In genomic region chr7:37343691-37344233, GRCm38 (mm10) we compare ENCODE assay signal across 9 mouse cellular contexts.
DNase-seq lines count a peak whose midpoint lies in the region; ATAC-seq and TF ChIP-seq lines count a peak whose summit lies in the region.
"Had no signal": no experiment of that assay in that cellular context is flagged by ENCODE, and none has a peak within 500 bp of the region (broad histone marks: within the 10 kb centered on the region; RNA-seq: fewer than 3 reads in every experiment).

No protein-coding gene starts in this region.

- 0 out of 2 replicates have a peak, but pooled peaks cover 4% of the 10 kb centered on the region for H3K4me1 ChIP-seq in heart, postnatal 0 days (ENCODE audit: control insufficient read depth, insufficient read depth)
- H3K4me1 ChIP-seq in embryonic facial prominence, embryonic 11.5 days (ENCODE audit: control insufficient read depth, insufficient read depth, low read length) = peaks cover 3% of the 10 kb centered on the region
- H3K4me1 ChIP-seq in hindbrain, postnatal 0 days (ENCODE audit: insufficient read depth, low read length) = no peaks in the 10 kb centered on the region; the same call in 1 of the 2 replicates
- peaks cover 25% of the 10 kb centered on the region for H3K4me1 ChIP-seq in midbrain, embryonic 15.5 days
- H3K4me1 ChIP-seq: liver, embryonic 12.5 days had no signal

- H3K4me2 ChIP-seq in heart, postnatal 0 days (ENCODE audit: low read depth, low read length) = 0 out of 2 replicates have a peak overlapping the region, but pooled peaks have one; percentile 57
- peak overlapping the region; percentile 64; the same call in 1 of the 2 replicates for H3K4me2 ChIP-seq in embryonic facial prominence, embryonic 11.5 days (ENCODE audit: low read depth, low read length)
- H3K4me2 ChIP-seq in hindbrain, postnatal 0 days (ENCODE audit: low read depth, low read length) = peak overlapping the region; percentile 60
- peak overlapping the region; percentile 73 for H3K4me2 ChIP-seq in midbrain, embryonic 15.5 days

- H3K36me3 ChIP-seq in heart, postnatal 0 days (replicated peaks; ENCODE audit: control insufficient read depth, insufficient read depth, low read length) = no peaks in the 10 kb centered on the region
- H3K36me3 ChIP-seq in embryonic facial prominence, embryonic 11.5 days (replicated peaks; ENCODE audit: control insufficient read depth, insufficient read depth, low read depth, low read length) = no peaks in the 10 kb centered on the region
- H3K36me3 ChIP-seq in hindbrain, postnatal 0 days (ENCODE audit: insufficient read depth, low read length) = no peaks in the 10 kb centered on the region
- H3K36me3 ChIP-seq in midbrain, embryonic 15.5 days (replicated peaks) = no peaks in the 10 kb centered on the region
- H3K36me3 ChIP-seq: liver, embryonic 12.5 days had no signal

- H3K27ac ChIP-seq in heart, postnatal 0 days (ENCODE audit: low read depth) = no peak overlapping the region
- no peak overlapping the region for H3K27ac ChIP-seq in embryonic facial prominence, embryonic 11.5 days (replicated peaks; ENCODE audit: low read depth, low read length)
- H3K27ac ChIP-seq in hindbrain, postnatal 0 days = no peak overlapping the region
- H3K27ac ChIP-seq in midbrain, embryonic 15.5 days = no peak overlapping the region
- H3K27ac ChIP-seq: liver, embryonic 12.5 days had no signal

- no peak for TF ChIP-seq EP300 in heart, postnatal 0 days (IDR thresholded peaks at IDR 0.05; ENCODE audit: low read depth)

- no peaks in the 10 kb centered on the region for H3K9me3 ChIP-seq in heart, postnatal 0 days (replicated peaks; ENCODE audit: control insufficient read depth, low read length)
- no peaks in the 10 kb centered on the region for H3K9me3 ChIP-seq in embryonic facial prominence, embryonic 11.5 days (replicated peaks; ENCODE audit: control insufficient read depth, low read length)
- H3K9me3 ChIP-seq in hindbrain, postnatal 0 days (ENCODE audit: low read length) = no peaks in the 10 kb centered on the region
- H3K9me3 ChIP-seq in midbrain, embryonic 15.5 days = no peaks in the 10 kb centered on the region
- H3K9me3 ChIP-seq: liver, embryonic 12.5 days had no signal

- 52% methylated on average over 18 of the region's 18 CpGs for WGBS in heart, postnatal 0 days
- WGBS in embryonic facial prominence, embryonic 11.5 days = 24% methylated on average over 18 of the region's 18 CpGs
- WGBS in hindbrain, postnatal 0 days = 21% methylated on average over 18 of the region's 18 CpGs
- WGBS in midbrain, embryonic 15.5 days = 25% methylated on average over 18 of the region's 18 CpGs

- TF ChIP-seq CTCF in heart, postnatal 0 days (IDR thresholded peaks at IDR 0.05; ENCODE audit: low read depth) = no peak
- TF ChIP-seq CTCF in hindbrain, postnatal 0 days (IDR thresholded peaks at IDR 0.05; ENCODE audit: low read depth) = no peak

- intact Hi-C loops in heart, postnatal 36 days (cut with DNase I) = loop anchor here (5.0 to 10.0 kb wide), 5 partner anchors 339 to 681 kb away; no protein-coding TSS in a partner anchor

- ATAC-seq in heart, postnatal 0 days (ENCODE audit: insufficient read depth, low read depth) = no peak
- no peak; the same call in 1 of the 2 replicates for ATAC-seq in embryonic facial prominence, embryonic 11.5 days (replicated peaks; ENCODE audit: insufficient number of reproducible peaks, low FRiP score, low TSS enrichment, low read depth)
- ATAC-seq in hindbrain, postnatal 0 days = no peak
- peak; percentile 43; the same call in 1 of the 2 replicates for ATAC-seq in midbrain, embryonic 15.5 days (replicated peaks)
- ATAC-seq: liver, embryonic 12.5 days had no signal

- DNase-seq in heart, postnatal 0 days (ENCODE audit: low spot score) = no peak
- no peak for DNase-seq in heart, postnatal 36 days
- DNase-seq in embryonic facial prominence, embryonic 11.5 days (ENCODE audit: low spot score) = peak; percentile 26
- no peak for DNase-seq in hindbrain, postnatal 0 days (ENCODE audit: low spot score)
- DNase-seq in adrenal gland, adult 8-10 months = no peak
- no peak for DNase-seq in adrenal gland, adult 18-20 months (ENCODE audit: low spot score in 2 of 2)
- no peak for DNase-seq in thymus, postnatal 0 days (ENCODE audit: low spot score)

- no peak overlapping the region for H3K9ac ChIP-seq in heart, postnatal 0 days (replicated peaks; ENCODE audit: low read depth, low read length)
- H3K9ac ChIP-seq in embryonic facial prominence, embryonic 11.5 days (replicated peaks; ENCODE audit: low read length) = 0 out of 2 replicates have a peak overlapping the region, but pooled peaks have one; percentile 7
- no peak overlapping the region for H3K9ac ChIP-seq in hindbrain, postnatal 0 days (replicated peaks; ENCODE audit: low read length)
- no peak overlapping the region for H3K9ac ChIP-seq in midbrain, embryonic 15.5 days
- H3K9ac ChIP-seq: liver, embryonic 12.5 days had no signal

- peaks cover 42% of the 10 kb centered on the region for H3K27me3 ChIP-seq in heart, postnatal 0 days (ENCODE audit: control insufficient read depth, insufficient read depth, low read length)
- no peaks in the 10 kb centered on the region; the same call in 1 of the 2 replicates for H3K27me3 ChIP-seq in embryonic facial prominence, embryonic 11.5 days (ENCODE audit: control insufficient read depth, insufficient read depth, low read length)
- no peaks in the 10 kb centered on the region for H3K27me3 ChIP-seq in hindbrain, postnatal 0 days (ENCODE audit: insufficient read depth, low read length)
- H3K27me3 ChIP-seq in midbrain, embryonic 15.5 days (replicated peaks) = no peaks in the 10 kb centered on the region; the same call in 1 of the 2 replicates

- H3K4me3 ChIP-seq in heart, postnatal 0 days (ENCODE audit: low read depth, low read length) = no peak overlapping the region
- H3K4me3 ChIP-seq in embryonic facial prominence, embryonic 11.5 days (ENCODE audit: low read depth, low read length) = no peak overlapping the region
- H3K4me3 ChIP-seq in hindbrain, postnatal 0 days (ENCODE audit: low read length) = peak overlapping the region; percentile 27
- no peak overlapping the region for H3K4me3 ChIP-seq in midbrain, embryonic 15.5 days
- H3K4me3 ChIP-seq: liver, embryonic 12.5 days had no signal
